Mouse (Mus musculus) ES-CJ7 (cell line): ENCODE results near the gene Lsm10.
A peak's percentile ranks its signal among the peaks of the same experiment; 100 is the strongest.
"Not testable (repeated sequence)": the region's sequence is repeated elsewhere in the genome, so short reads cannot be mapped to it uniquely, and the experiment has no call there.

Source experiments
- DNase-seq: peaks from one replicate; pipeline ENCODE4 v3.0.0; 2011; ENCODE audit warnings: low read depth, low spot score

Gene Lsm10

DNA sequence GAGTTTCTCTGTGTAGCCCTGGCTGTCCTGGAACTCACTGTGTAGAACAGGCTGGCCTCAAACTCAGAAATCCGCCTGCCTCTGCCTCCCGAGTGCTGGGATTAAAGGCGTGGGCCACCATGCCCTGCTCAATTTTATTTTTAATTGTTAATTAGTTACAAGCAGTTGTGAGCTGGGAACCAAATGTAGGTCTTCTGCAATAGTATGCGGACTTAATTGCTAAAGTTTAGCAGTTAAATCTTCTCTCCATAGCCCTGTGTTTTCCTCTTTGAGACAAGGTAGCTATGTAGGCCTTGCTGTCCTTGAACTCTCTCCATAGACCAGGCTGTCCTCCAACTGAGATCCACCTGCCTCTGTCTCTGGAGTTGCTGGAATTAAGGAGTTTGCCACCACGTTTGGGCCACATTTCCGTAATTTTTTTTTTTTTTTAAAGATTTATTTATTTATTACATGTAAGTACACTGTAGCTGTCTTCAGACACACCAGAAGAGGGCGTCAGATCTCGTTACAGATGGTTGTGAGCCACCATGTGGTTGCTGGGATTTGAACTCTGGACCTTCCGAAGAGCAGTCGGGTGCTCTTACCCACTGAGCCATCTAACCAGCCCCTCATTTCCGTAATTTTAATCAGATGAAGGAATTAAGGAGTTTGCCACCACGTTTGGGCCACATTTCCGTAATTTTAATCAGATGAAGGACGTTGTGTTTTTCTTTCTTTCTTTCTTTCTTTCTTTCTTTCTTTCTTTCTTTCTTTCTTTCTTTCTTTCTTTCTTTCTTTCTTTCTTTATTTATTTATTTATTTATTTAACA is 597 bp upstream of the Lsm10 start:
- DNase-seq: not testable (repeated sequence)

DNA sequence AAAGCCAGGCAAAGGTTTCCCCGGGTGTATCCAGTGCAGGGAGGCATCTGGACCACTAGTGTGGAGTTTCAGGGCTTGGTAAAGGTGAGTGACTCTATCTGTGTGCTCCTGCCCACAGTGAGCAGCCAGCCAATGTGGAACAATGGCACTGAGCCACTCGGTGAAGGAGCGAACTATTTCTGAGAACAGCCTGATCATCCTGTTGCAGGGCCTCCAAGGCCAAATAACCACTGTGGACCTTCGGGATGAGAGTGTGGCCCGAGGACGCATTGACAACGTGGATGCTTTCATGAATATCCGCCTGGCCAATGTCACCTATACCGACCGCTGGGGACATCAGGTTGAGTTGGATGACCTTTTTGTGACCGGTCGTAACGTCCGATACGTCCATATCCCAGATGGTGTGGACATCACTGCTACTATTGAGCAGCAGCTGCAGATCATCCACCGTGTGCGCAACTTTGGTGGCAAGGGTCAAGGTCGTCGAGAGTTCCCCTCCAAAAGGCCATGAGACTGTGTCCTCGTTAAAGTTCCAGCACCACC is 1.4 kb downstream of the Lsm10 start:
- DNase-seq: no peak

DNA sequence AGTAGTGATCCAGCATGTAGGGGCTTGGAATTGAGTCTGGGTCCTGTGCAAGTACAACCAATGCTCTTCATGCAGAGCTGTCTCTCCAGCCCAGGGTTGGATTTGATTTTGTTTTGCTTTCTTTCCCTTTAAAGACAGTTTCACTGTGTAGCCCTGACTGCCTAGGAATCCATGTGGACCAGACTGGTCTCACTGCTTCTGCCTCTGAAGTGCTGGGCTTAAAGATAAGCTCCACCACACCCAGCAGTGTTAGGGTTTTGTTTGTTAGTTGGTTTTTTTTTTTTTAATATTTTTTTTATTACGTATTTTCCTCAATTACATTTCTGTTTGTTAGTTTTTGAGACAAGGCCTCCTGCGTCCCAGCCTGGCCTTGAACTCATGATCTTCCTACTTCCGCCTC is 2.9 kb downstream of the Lsm10 start:
- DNase-seq: no peak

DNA sequence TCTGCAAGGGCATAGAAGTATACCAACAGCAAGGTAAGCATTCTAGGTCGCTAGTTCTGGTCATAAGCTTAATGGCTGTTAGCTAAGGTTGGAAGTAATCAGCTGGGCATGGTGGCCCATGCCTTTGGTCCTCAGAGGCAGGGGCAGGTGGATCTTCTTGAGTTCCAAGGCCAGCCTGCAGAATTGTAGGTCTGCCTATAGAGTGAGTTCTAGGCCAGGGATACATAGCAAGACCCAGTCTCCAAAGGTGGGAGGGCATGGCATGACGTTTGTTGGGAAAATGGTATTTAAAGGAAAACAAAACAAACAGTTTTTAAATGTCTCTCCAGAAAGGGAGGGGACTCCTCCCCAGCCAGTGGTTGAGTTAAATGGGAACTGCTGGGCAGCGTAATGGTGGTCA is 4.3 kb downstream of the Lsm10 start:
- no peak for DNase-seq

DNA sequence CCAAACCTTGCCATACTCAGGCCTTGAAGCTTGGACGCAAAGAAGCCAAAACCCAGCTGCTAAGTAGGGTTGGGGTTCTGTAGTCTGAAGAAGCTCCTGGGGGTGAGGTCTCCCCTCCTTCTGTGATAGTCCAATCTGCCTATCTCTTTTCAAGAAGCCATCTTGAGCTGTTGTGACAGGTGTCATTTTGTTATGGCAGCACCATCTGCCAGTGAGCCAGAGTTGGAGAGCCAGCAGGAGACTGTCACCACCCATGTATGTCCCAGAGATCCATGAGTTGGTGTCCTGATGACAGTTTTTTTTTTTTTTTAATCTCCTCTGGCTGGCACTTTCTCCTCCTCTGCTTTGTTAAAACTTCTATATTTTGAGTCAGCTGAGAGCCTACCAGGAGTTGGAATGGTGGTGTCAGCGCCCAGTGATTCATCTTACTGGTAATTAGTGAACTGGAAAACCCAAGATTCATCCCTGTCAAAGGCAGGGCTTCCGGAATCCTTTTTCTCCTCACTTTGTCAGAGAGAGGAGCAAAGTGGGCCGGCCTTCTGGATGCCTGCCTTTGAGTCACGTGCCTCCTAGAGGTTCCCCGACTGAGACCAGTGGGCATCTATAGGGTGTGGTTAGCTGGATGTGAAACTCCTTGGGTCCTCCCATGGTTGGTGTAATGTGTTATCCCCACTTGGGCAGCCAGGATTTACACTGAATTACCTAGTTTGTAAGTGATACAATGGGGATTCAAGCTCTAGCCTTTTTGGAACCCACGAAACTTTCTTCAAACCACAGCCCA is 5.8 kb downstream of the Lsm10 start:
- DNase-seq: peak; percentile 79

DNA sequence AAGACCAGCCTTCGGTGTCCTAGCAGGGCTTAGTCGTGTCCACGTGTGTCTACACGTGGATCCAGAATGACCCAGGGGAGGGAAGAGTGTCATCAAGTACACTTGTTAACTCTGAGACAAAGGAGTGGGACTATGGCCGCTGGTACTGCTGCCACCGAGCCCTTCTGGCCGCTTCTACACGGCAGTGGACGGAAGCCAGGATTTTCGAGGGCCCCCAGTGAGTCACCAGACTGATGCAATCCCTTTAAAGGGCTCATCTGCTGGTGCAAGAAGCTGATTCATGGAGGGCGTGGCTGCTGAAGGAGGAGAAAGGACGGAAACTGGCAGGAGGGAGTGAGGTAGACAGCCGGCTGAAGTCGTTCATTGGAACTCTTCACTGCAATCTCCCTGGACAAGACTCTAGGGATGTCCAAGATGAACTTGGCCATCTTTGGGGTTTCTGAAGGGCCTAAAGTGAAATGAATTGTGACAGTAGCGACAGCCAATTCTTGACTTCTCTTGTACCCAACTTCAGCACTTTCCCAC is 6.7 kb downstream of the Lsm10 start:
- peak; percentile 72 for DNase-seq

DNA sequence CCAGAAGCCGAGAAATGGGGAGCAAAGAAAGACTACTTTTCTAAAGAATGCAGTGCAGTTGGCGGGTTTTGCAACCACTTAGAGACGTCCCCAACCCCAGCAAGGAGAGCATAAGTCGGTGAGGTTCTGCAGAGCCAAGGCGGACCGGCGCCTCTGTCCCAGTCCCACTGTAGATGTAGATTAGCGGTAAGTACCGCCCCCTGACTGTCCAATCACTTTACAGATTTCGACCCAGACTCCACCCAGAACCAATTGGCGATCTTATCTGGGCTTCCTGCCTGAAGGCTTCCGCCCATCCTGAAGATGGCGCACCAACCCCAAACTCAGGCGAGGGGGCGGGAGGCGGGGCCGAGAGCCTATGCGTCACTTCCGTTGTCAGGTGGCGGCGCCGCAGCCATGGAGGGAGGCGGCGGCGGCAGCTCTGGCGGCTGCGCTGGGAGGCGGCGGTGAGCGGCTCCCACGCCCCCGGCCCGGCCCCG is 7.2 kb downstream of the Lsm10 start, which contains the start of gene Stk40:
TSS of gene Stk40 (plus strand) at position 368 of the 479 bp plus-strand sequence.
- peak; percentile 98 for DNase-seq

DNA sequence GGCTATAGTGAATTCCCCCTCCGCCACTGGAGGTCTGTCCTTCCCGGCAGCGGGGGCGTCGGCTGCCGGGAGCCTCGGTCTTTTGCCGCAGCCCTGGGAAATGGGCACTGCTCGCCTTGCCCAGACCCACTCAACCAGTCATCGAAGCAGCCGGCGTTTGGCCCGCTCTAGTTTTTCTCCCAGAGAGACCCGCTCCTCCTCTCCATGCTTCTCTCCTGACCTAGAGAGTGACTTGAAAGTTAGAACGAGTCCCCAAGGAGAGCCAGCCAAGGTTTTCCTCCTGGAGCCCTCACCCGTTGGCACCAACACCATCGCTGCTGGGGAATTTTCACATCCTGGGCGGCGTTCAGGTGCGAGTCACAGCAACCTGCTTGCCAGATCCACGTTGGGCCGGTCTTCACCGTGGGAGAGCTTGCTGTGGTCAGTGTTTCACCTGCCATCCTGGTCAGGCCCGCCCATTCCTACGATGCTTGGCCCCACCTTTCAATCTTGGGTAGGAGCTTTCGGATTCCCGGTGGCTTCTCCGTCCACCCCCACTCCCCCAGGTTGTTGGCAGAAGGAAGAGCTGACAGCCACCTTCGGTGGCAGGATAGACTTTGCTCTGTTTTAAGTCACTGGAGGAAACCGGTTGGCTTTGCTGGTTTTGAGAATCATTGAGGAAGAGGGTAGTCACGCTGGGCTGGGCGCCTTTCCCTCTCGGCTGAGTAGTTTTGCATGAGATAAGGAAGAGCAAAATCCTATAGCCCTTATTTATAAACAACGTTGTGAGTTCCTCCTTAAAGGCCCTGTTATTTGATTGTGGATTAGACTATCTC is 8.0 kb downstream of the Lsm10 start:
- DNase-seq: no peak

DNA sequence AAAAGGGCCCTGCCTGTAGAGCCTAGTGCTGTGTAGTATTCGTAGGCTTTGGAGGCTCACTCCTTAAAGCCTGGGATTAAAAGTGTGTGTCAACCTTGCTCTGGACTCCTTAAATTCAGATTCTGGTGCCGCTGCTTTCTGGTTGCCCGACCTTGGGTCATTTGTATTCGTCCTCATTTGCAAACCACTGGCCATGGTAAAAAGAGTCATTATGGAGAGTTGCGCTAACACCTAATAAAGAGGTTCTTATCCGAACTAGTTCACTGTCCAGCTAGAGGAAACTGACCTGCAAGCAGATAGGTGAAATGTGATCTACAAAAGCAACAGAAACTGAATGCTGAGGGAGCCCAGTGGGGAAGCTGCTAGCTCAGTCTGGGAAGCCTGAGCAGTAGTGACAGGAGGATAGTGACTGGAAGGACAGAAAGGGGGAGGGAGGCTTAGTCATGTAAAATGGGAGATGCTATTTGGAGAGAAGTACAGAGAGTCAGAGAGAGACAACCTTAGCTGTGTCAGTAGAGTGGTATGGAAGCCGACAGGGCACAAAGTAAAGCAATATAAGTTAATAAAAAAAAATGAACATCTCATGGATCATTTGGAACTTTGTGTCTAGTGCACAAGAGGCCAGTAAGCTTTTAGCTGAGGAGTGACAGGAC is 8.8 kb downstream of the Lsm10 start:
- no peak for DNase-seq

DNA sequence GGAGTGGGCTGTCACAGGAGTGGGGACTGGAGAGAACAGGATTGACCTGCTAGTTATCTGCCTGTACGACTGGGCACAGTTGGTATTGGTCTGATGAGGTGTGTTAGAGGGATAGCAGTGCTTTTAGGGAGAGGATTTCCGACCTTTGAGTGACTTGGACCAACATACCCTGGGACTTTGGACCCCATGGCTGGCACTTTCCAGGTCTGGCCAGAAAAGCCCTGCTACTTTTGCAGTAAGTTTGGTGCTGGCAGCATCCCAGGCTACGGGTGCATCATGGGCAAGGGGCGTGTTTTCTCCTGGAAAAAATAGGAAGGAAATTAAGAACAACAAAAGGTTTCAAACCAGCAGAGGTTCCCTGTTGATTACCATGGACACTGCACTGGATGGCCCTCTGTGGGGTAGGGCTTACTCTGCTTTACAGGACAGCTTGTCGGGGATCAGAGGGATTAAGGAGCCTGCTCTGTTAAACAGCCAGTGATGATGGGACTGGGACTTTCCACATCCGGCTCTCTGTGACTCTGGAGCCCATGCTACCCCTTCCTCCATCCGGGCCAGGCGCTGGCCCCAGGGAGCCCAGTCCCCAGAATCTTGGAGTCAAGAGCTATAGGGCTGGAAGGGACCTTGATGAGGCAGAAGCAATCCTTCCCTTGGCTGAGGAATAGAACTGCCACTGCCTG is 11.8 kb downstream of the Lsm10 start:
- no peak for DNase-seq

DNA sequence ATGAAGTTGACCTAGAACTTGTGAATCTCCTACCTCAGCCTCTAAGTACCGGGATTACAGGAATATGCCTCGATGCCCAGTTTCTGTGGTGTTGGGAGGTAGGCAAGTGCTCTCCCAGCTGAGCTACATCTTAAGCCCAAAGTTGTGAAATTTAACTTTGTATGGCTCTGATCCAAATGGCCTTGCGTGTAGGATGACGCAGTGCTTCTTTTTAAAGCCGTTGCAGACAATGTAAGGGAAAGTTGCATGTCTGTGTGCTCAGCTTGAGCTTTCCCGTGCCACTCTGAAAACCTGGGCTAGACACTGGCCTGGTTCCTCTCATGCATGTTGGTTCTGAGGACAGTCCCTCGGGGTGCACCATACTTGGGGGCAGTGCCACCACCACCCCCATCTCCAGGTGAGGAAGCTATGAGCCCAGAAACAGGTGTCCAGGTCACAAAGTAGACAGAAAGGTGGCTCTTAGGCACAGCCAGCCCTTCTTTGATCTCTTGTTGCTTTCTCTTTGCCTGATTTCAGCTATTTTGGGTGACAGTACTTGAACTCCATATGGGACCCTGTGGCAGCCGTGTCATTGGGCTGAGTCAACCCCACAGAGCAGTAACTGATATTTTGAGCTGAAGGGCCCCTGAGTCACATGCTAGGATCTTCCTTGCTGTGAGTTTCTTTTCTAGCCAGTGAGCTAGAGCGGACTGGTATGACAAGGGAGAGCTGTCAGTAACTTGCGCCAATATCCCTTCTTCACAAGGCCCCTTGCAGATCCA is 13.4 kb downstream of the Lsm10 start:
- DNase-seq: no peak

DNA sequence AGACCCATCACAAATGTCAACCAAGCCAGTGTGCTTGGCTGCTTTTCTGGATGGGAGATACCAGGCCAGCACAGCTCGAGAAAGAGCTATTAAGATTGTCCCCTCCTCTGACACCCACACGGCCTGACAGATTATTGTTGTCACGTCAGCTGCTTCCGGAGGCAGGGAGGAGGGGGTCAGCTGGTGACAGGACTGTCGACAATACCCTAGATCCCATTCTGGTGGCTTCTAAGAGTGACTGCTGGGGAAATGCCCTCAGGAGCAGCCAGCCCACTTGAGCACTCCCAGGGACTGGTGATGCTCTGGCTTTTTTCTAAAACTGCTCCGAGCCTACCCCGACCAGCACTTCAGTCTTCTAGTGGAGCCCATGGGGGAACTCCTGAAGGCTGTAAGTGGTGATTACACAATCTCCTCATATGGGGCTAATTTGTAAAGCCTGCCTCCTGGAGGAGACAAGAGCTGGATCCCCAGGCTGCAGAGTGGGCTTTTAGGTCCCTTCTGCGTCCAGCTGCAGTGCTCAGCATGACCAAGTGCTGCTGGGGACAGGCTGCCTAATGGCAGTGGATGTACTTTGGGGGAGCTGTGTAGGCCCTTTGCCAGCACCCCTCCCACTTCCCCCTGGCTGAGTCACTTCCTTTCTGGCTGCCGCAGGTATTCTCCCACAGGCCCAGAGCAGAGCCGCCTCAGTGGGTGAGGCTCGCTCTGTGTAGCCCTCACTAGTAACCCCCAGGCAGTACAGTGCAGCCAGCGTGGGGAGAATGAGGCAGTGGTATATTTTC is 14.1 kb downstream of the Lsm10 start:
- peak; percentile 35 for DNase-seq

DNA sequence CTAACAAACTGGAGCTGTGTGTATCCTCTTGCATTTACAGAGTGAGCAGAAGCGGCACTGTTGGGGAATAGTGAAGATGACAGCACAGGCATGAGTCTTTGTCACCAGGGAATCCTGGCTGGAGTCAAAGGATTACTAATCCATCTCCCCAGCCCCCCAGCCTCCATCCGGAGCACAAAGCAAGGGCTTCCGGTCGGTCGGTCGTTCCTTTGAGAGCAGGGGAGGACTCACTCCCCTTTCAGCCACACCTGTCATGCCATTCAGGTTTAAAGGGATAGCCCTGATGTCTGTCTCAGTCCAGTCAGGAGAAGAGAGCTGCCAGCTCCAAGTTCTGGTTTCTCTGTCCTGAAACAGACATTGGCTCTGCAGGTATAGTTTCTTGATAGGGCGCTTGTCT is 14.7 kb downstream of the Lsm10 start:
- peak; percentile 48 for DNase-seq

DNA sequence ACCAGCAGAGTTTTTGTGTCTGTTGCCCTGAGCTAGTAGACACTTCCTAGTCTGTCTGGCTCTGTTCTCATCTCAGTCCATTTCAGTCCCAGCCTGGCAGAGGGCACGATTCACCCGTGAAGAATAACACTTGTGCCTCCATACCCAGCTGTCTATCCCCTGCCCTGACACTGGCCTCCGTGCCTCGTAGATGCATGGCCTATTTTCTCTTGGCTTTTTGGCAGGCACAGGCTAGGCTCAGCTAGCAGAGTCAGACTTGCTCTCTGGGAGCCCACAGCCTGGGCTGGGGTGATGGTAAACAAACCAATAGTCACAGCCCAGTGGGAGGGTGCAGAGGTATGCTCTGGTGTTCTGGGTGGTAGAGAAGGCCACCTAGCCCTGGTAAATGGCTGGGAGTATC is 16.8 kb downstream of the Lsm10 start:
- no peak for DNase-seq

DNA sequence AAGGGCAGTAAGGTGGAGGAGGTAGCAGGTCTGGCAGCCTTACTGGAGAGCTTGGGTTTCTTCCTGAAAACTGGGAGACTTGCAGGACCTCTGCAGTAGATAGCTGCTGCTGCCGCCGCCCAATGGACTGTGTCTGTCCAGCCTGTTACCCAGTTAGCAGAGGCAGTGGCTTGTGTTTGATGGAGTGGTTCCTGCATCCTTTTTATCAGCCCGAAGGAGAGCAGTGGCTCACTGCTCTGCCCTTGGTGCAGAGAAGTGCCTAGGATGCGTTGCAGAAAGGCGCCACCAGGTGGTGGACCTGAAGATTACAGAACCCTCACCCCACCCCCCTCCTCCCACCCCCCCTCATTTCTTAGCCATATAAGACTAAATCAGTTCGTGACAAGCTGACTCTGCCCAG is 17.5 kb downstream of the Lsm10 start:
- DNase-seq: peak; percentile 50

DNA sequence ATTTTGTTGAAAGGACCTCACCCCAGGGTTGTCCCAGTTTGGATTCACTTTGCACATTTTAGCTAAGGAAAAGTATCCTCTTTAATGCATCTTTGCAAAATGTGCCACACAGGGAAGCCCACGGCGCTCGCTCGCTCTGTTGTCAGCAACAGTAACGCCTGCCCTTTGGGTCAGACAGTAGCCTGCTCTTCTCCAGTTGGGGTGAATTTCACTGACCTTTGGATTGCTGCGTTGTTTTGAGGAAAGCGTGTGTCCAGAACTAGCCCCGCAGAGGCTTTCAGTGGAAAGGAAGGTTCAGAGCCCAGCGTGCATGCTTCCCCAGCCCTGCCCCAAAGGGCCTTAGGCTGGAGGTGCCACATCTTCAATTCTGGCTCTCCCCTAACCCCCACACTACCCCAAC is 19.0 kb downstream of the Lsm10 start:
- DNase-seq: no peak

DNA sequence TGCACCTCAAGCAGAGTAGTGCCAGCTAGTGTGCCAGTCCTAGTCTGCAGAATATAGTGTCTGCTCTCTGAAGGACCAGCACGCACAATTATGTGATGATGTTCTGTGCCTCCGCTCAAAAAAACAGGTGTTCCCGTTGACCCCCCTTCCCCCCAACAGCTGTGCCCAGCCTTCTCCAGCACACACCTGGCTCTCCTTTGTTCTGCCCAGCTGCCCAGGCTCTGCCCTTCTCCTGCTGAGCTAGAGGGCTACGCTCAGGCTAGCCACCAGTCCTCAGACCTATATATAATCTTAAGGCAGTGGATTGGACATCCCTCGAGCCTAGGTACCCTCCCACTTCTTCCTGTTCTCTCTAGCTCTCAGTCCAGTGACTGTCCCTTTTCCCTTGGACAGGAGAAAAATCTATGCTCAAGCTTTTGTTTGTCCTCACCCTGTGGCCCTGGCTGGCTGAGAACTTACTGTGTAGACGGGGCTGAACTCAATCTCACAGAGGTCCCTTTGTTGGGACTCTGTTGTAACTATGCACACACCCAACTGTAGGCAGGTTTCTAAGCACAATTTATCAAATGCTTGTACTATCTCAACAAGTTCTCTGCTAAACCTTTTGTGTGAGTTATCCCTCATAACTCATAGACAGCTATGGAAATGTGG is 19.6 kb downstream of the Lsm10 start:
- no peak for DNase-seq

DNA sequence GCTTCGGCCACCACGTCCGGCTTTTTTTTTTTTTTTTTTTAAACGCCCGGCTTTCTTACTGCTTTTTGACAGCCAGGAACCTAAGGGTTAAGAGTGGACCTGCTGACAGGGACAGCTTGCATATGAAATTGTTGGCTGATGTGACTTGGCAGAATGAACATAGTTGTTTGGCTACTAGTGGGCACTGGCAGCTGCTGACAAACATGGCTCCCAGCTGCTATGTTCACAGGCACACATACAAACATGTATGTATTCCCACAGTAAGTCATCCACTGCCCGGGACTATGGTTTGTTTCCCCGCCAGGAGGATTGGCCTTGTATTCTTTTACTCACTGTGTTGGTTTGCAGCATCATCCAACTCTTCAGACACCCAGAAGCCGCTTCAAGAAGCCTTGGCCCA is 20.7 kb downstream of the Lsm10 start:
- no peak for DNase-seq
